Mouse (Mus musculus): ENCODE measurements at regions not wholly inside any gene's neighbourhood (a gene's known extent, or its start where the extent isn't known, plus 50 kb on each side); places are given as distances from the start of the nearest gene placed in this dataset.
A peak's percentile ranks its signal among the peaks of the same experiment; 100 is the strongest.
"Not testable (repeated sequence)": the region's sequence is repeated elsewhere in the genome, so short reads cannot be mapped to it uniquely, and the experiment has no call there.

DNA sequence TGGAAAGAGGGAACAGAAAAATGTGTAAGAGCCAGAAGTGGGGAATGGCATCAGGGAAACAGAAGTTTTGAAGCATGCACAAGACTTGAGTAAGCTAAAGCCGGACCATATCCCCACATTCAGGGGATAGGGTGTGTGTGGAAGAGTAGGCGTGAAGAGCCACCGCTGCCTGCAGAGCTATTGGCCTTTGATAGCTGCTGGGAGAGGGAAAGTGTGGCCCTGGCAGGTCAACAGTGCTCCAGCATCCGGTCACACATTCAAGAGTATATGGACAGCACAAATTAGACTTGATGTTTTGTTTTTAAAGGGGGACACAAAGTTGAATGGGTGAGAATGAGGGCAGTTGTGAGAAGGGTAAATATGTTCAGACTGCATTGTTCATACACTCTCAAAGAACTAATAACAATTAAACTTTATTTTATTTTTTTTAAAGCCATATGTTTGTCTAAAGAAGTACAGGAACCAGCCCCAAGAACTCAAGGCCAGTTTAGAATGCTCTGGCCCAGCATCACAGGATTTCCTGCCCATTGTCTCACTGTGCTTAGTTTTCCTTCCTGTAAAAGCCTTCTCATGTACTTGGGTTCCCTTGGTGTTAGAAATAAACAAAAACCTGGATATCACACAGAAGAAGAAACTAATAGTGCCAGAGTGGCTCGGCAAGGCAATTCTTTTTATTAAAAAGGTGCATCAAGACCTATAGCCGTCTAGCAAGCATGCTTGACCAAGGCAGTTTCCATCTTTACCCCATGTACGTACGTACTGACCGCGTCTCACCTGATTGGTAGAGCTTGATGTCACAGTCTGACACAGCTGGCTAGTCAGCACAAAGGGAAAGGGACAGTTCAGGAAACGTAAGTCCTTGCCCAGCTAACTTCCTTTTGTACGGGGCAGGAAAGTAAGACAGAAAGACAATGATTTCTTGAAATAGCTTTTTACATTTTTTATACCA, 144.6 kb upstream of the Rbbp6 start:
- DNase-seq (ENCODE audit: low read depth, low spot score): no peak

DNA sequence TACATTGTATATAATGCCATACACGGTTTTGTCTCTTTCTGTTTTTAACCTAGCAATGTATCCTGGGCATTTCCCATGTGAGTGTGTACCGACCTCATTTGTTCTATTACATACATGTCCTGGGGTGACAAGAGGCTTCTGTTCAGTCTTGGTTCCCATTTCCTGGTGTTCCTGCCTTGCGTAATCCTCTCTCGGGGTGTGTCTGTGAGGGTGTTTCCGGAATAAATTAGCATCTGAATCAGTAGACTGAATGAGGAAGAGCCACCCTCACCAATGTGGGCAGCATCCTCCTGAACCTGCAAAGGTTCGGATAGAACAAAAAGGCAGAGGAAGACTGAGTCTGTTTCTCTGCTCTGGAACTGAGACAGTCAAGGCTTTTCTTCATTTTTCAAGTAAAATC, 142.1 kb upstream of the Rbbp6 start:
- peak; percentile 78 for DNase-seq (ENCODE audit: low read depth, low spot score)

DNA sequence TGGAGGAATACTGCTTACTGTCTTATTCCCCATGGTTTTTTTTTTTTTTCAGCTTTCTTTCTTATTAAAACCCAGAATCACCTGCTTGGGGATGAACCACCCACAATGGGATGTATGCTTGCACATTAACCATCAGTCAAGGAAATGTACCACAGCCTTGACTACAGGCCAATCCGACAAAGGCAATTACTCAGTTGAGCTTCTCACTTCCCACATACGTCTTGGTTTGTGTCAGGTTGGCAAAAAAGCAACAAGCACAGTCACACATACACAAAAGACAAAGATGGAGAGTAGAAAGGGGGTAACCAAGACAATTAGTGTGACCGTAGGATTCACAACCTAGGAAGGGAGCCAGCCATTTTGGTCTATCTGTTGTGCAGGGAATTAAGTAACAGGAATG, 126.4 kb upstream of the Rbbp6 start:
- DNase-seq (ENCODE audit: low read depth, low spot score): peak; percentile 57

DNA sequence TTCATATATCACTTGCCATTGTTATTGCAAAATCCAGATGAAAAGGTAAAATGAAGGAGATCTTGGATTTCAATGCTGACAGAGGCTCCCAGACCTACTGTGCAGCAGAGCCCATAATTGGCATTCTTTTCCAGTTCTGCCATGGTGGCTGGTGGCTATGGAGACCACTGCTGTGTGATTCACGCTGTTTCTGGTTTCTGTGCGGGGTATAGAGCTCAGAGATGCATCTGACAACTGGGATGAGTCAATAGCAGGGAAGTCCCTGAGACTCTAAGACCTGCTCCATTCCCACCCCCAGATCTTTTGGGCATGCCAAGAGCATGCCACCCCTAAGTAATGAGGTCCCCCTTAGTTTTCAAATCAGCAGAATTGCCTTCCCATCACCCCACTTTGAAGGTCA, 120.7 kb upstream of the Rbbp6 start:
- DNase-seq (ENCODE audit: low read depth, low spot score): peak; percentile 71

DNA sequence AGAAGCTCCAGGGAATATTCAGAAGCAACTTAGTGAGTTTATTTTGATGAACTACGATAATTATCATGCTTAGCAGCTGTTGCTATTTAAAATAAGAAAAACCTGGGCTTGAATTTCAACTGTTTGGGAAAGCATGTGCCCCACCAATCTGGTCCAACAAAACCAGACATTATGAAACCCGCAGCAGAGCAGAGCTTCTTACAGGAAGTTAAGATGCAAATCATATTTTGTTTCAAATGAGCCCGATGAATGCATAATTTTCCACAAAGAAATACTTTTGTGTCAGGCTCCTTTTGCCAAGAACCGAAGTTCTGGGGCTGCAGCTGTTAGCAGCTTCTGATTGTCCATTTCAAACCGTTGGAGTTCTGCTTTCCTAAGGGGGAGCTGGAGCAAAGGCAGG, 118.1 kb upstream of the Rbbp6 start:
- DNase-seq (ENCODE audit: low read depth, low spot score): peak; percentile 82

DNA sequence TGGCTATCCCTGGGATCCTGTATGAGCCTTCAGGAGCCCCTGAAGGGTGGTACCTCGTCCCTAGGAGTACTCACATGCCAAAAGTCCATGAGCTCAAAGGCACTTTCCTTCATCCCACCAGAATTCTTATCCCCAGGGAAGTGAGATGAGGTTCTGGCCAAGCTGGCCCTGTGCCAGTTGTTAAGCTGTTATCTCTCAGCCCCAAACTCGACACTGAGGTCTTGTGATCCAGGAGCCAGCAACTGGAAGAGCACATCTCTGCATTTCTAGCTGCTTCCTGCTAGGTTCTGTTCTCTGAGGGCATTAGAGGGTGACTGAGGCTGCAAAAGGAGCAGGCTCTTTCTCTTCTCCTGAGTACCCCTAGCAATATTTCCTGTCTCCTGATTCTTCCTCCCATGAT, 92.1 kb upstream of the Rbbp6 start:
- DNase-seq (ENCODE audit: low read depth, low spot score): no peak

DNA sequence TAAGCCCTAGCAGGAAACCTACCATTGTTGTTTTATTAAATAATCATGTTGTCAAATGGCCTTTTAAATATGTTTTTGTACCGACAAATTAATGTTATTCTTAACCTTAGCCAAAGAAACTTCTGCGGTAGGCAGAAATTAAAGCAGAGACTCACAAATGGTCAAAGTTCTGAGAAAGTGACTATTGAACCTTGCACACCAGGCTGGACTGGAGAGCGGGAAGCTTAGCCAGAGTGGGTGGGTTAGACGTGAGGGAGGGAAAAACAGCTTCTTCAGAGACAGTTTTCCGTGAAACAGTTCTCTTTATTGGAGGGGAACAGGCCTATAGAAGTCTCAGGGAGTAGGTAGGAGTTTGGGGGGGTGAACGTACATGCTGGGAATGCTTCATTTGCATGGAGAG, 89.2 kb upstream of the Rbbp6 start:
- DNase-seq (ENCODE audit: low read depth, low spot score): no peak

DNA sequence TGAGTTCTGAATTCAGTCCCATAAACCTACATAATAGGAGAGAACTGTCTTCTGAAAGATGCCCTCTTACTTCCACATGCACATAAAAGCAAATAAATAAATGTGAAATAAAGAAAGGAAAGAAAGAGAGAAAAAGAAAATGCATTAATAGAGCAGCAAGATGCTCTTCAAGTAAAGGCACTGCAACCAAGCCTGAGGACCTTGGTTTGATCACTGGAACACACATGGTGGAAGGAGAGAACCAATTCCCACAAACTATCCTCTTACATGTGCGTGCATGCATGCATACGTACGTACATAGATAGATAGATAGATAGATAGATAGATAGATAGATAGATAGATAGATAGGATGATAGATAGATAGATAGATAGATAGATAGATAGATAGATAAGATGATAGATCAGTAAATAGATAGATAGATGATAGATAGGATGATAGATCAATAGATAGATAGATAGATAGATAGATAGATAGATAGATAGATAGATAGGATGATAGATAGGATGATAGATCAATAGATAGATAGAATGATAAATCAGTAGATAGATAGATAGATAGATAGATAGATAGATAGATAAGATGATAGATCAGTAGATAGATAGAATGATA, 83.5 kb upstream of the Rbbp6 start:
- DNase-seq (ENCODE audit: low read depth, low spot score): not testable (repeated sequence)

DNA sequence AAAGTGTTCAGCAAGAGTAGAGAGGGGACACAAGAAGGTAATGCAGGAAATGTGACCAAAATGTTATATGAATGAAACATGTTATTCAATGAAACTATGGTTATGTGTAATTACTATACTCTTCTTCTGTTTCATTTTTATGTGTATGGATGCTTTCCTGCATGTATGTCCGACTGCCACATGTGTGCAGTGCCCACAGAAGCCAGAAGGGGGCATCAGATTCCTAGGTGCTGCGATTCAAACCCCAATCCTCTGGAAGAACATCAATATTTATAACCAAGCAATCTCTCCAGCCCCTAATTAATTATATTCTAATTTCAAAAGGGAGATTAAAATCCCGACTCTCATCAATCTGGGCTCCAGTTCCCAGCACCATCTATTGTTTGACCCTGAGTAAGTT, 78.7 kb upstream of the Rbbp6 start:
- no peak for DNase-seq (ENCODE audit: low read depth, low spot score)

DNA sequence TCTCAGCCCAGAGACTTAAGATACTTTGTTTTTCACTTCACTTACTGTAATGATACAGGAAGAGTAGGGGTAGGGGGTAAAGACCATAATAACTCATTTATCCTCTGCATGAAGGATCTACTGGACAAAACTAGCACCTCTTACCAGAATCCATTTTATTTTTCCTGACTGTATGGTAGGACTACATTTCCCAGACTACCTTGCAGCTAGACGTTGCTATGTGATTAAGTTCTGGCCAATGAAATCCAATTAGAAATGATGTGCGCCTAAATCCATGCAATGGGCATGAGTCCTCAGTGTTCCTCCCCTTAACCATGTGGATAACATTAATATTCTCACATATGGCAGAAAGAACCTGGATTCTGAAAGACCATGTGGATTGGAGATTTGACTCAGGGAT, 68.3 kb upstream of the Rbbp6 start:
- DNase-seq (ENCODE audit: low read depth, low spot score): no peak

DNA sequence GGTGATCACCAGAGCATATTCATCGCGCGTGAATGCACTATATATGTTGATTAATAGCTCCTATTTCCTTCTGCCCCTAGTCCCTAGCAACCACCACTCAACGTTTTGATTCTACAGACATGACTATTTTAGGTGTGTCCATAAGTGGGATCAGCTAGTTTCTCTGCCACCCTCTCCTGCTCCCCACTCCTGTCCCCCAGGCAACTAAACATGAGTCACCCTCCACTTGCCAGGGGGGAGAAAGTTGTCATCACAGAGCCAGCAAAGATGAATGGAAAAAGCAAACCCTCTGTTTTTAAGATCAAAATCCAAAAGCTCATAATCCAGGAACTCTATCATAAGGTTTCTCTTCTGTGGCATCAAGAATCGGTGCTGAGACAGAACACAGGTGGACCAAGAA, 59.4 kb upstream of the Rbbp6 start:
- DNase-seq (ENCODE audit: low read depth, low spot score): peak; percentile 60

DNA sequence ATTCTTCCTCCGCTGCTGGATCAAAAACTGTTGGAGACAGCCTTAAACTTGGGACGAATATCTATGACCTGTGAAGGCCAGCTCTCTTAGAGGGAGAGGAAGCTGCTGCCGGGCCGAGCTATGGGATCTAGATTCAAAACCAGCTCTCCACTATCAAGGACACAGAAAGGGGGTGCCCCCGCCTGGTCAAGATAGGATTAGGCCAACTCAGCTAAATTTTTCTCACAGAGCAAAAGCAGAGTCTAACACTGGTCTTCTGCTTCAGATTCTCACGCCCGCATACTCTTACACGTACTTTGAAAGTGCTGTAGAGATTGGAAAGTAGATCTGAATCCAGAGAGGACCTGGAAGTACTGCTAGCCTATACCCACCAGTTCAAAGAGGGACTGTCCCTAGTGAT, 56.2 kb upstream of the Rbbp6 start:
- no peak for DNase-seq (ENCODE audit: low read depth, low spot score)

Measured in brain, adult 2 months (tissue).